Mouse (Mus musculus) bone marrow, adult 2 months (tissue): Measurements from ENCODE around the gene Nit1.
"Not testable (repeated sequence)": the region's sequence is repeated elsewhere in the genome, so short reads cannot be mapped to it uniquely, and the experiment has no call there.

Experiments
- CTCF ChIP-seq: fragments of 200-500 bp; IDR thresholded peaks from 2 replicates; pipeline ENCODE4 v1.5.1; 2011; ENCODE audit warnings: low read length, control low read depth; ENCODE audit not compliant: control insufficient read depth, insufficient read depth
- POLR2A ChIP-seq: fragments of 200-500 bp; IDR thresholded peaks from 2 replicates; pipeline ENCODE4 v1.6.1; 2011; ENCODE audit warnings: low read depth, mild to moderate bottlenecking, control low read depth, low read length, borderline replicate concordance; ENCODE audit not compliant: control insufficient read depth

DNA sequence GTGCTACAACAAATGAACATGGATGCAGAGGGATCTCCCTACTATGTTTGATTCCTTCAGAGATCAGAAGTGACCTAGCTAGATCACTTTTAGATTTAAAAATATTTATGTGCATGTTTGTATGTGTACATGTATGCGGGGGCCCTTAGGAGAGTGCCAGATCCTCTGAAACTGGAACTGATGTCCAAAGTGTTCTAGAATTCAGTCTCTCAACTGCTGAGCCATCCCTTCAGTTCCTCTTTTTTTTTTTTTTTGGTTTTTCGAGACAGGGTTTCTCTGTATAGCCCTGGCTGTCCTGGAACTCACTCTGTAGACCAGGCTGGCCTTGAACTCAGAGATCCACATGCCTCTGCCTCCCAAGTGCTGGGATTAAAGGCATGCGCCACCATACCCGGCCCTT lies 18.9 kb downstream of the Nit1 start:
- TF ChIP-seq CTCF, POLR2A: not testable (repeated sequence)
